Mouse (Mus musculus) right cerebral cortex, postnatal 36 days (tissue): ENCODE data around the gene Olfr1469.
"Not testable (repeated sequence)": the region's sequence is repeated elsewhere in the genome, so short reads cannot be mapped to it uniquely, and the experiment has no call there.

Source experiments
- DNase-seq, 2 experiments: peaks; one replicate each; pipeline ENCODE4 v3.0.0; 2022; ENCODE audit warnings: low spot score in 2 of 2, mixed read lengths in 1 of 2

Gene Olfr1469

GRCm38 (mm10) chr19:13407549-13407948, at the start of gene Olfr1469:
Gene Olfr1469, plus strand, starts transcription at chr19:13407849.
- no peak for DNase-seq

- DNase-seq = no peak
Observed at GRCm38 (mm10) chr19:13361936-13362335, 45.7 kb upstream of the Olfr1469 start, which contains the start of gene Olfr1467. Gene Olfr1467, plus strand, starts transcription at chr19:13362236.

- not testable (repeated sequence) for DNase-seq
Observed at GRCm38 (mm10) chr19:13443109-13443508, 35.5 kb downstream of the Olfr1469 start, which contains the start of gene Olfr1471. Gene Olfr1471, plus strand, starts transcription at chr19:13443409.

- DNase-seq = no peak
Observed at GRCm38 (mm10) chr19:13455986-13456385, 48.3 kb downstream of the Olfr1469 start, which contains the start of gene Olfr1472. Gene Olfr1472, minus strand, starts transcription at chr19:13456086.
